Mouse (Mus musculus): Measurements from ENCODE around the gene Samhd1.

DNA sequence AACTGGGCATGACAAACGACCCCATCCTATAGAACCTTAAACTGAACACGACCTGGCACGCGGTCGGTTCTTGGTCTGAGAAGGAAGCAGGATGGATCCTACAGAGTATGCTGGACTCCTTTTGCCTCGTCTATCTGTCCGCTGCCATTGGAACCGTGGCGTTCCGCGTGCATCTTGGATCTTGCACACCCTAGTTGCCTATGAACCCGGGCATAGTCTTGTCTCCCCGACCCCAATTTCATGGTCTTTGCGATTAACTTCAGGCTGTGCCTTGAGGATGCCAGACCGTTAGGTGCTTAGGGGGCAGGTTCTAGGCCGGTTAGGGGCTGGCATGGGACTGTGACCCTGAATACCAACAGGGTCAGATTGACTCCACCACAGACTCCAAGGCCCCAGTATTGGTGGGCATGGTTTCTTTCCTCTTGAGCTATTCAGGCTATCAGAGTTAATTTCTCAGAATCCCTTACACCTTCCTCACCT is 55.3 kb downstream of the Samhd1 start:
- no peak for TF ChIP-seq GATA1 (IDR thresholded peaks at IDR 0.05; ENCODE audit: low read length)
- no peak for TF ChIP-seq TAL1 (IDR thresholded peaks at IDR 0.05; ENCODE audit: low read length)

Data from erythroblast, embryonic 14.5 days (primary cell).